15 mouse cellular contexts compared by ENCODE assay signal in genomic region chr1:181467321-181467670, GRCm38 (mm10). TPM values are rescaled to one million over a fixed set of nuclear protein-coding genes. Genes with fewer than 3 reads are reported as not detected.
"Had no signal": no experiment of that assay in that cellular context is flagged by ENCODE, and none has a peak within 500 bp of the region (broad histone marks: within the 10 kb centered on the region; RNA-seq: fewer than 3 reads in every experiment).

No protein-coding gene starts in this region.

- ATAC-seq: midbrain, embryonic 16.5 days had no signal

- DNase-seq: kidney, postnatal 14 days; lung, postnatal 14 days; spleen, adult 18-20 months; thymus, adult 18-20 months; thymus, postnatal 14 days had no signal

- H3K4me1 ChIP-seq: midbrain, embryonic 12.5 days had no signal

- H3K36me3 ChIP-seq: kidney, embryonic 15.5 days; limb, embryonic 15.5 days; liver, embryonic 15.5 days; lung, embryonic 15.5 days; midbrain, embryonic 12.5 days; neural tube, embryonic 13.5 days had no signal

- H3K27ac ChIP-seq: kidney, embryonic 15.5 days; limb, embryonic 15.5 days; liver, embryonic 15.5 days; lung, embryonic 15.5 days; midbrain, embryonic 12.5 days; neural tube, embryonic 13.5 days had no signal

- H3K9me3 ChIP-seq: liver, embryonic 15.5 days; lung, embryonic 15.5 days had no signal

- H3K4me2 ChIP-seq: kidney, embryonic 15.5 days; limb, embryonic 15.5 days; liver, embryonic 15.5 days; midbrain, embryonic 12.5 days; neural tube, embryonic 13.5 days had no signal

- H3K9ac ChIP-seq: kidney, embryonic 15.5 days; limb, embryonic 15.5 days; liver, embryonic 15.5 days; lung, embryonic 15.5 days; midbrain, embryonic 12.5 days; neural tube, embryonic 13.5 days had no signal

- H3K27me3 ChIP-seq: kidney, embryonic 15.5 days; limb, embryonic 15.5 days; liver, embryonic 15.5 days; lung, embryonic 15.5 days; midbrain, embryonic 12.5 days; neural tube, embryonic 13.5 days had no signal

- H3K4me3 ChIP-seq: kidney, embryonic 15.5 days; limb, embryonic 15.5 days; liver, embryonic 15.5 days; lung, embryonic 15.5 days; midbrain, embryonic 12.5 days; neural tube, embryonic 13.5 days had no signal

RNA-seq across cellular contexts. Expression of gene Ccdc121, which starts 44.0 kb away (rescaled TPM):
- total RNA-seq: megakaryocyte-erythroid progenitor cell, adult 5-6 weeks had no signal
- polyA plus RNA-seq: large intestine, adult 2 months; liver, embryonic 15.5 days; neural tube, embryonic 13.5 days; stomach, embryonic 14.5 days had no signal
